Mouse (Mus musculus) neural tube, embryonic 14.5 days (tissue): ENCODE data around the gene Brk1. TPM values are rescaled to one million over a fixed set of nuclear protein-coding genes. Genes with fewer than 3 reads are reported as not detected.

Source experiments
- ATAC-seq: fragments of 200-750 bp; cut with Nextera tagmentation; 2 replicates; pipeline ENCODE4 v1.8.0; 2017; ENCODE audit warnings: low read depth, mild to moderate bottlenecking, moderate TSS enrichment, moderate library complexity
- H3K27ac ChIP-seq: fragments of 300-500 bp; sonication (generic); 2 replicates; pipeline ENCODE4 v1.5.1; 2014; ENCODE audit warnings: low read depth, mild to moderate bottlenecking, control low read depth, low read length, moderate library complexity, mixed read lengths
- H3K27me3 ChIP-seq: fragments of 300-500 bp; sonication (generic); 2 replicates; pipeline ENCODE4 v1.6.1; 2014; ENCODE audit warnings: low read length; ENCODE audit not compliant: control insufficient read depth, insufficient read depth
- H3K36me3 ChIP-seq: fragments of 300-500 bp; sonication (generic); 2 replicates; pipeline ENCODE4 v1.6.1; 2014; ENCODE audit warnings: low read length, mixed read lengths; ENCODE audit not compliant: control insufficient read depth, insufficient read depth
- H3K4me1 ChIP-seq: fragments of 300-500 bp; sonication (generic); 2 replicates; pipeline ENCODE4 v1.6.1; 2014; ENCODE audit warnings: low read length; ENCODE audit not compliant: control insufficient read depth, insufficient read depth
- H3K4me2 ChIP-seq: fragments of 300-500 bp; sonication (generic); 2 replicates; pipeline ENCODE4 v1.6.1; 2014; ENCODE audit warnings: mild to moderate bottlenecking, low read depth, low read length, control low read depth
- H3K4me3 ChIP-seq: fragments of 300-500 bp; sonication (generic); 2 replicates; pipeline ENCODE4 v1.5.1; 2014; ENCODE audit warnings: low read depth, low read length, control low read depth, mixed read lengths
- H3K9ac ChIP-seq: fragments of 300-500 bp; sonication (generic); replicated peaks from 2 replicates; pipeline ENCODE4 v1.6.1; 2014; ENCODE audit warnings: low read depth, mild to moderate bottlenecking, control low read depth, low read length, mixed read lengths
- H3K9me3 ChIP-seq: fragments of 300-500 bp; sonication (generic); 2 replicates; pipeline ENCODE4 v1.6.1; 2016; ENCODE audit warnings: low read length; ENCODE audit not compliant: control insufficient read depth
- WGBS: fragments of 180-500 bp; shearing (Covaris S2); extraction: QIAGEN DNeasy Blood & Tissue Kit; methylation state at CpG from one replicate; pipeline ENCODE4 v1.1.7; 2014; 5-methylcytosine and 5-hydroxymethylcytosine counted together
- polyA plus RNA-seq: library from polyadenylated mRNA; unstranded; fragments of >200 nt; fragmentation: Nextera tagmentation; extraction: Ambion mirVana; gene quantifications from 2 replicates; pipeline ENCODE4 v1.2.1, GENCODE M21; 2014

The Brk1 gene
- polyA plus RNA-seq, 1 experiment from 2014 or later, result 276 TPM

- WGBS, result 91% methylated on average over 7 of the region's 7 CpGs
- no peaks in the 10 kb centered on the region for H3K36me3 ChIP-seq
- no peak overlapping the region for H3K4me3 ChIP-seq
Measured at GRCm38 (mm10) chr6:113653551-113653950, 49.0 kb downstream of the Brk1 start.

GRCm38 (mm10) chr6:113654102-113654501 lies 49.5 kb downstream of the Brk1 start:
- no peaks in the 10 kb centered on the region for H3K36me3 ChIP-seq
- 83% methylated on average over 8 of the region's 8 CpGs for WGBS
- no peaks in the 10 kb centered on the region for H3K27me3 ChIP-seq
- ATAC-seq, result no peak
- H3K27ac ChIP-seq, result no peak overlapping the region
- H3K9me3 ChIP-seq, result no peaks in the 10 kb centered on the region
- no peak overlapping the region for H3K4me2 ChIP-seq
- H3K9ac ChIP-seq, result no peak overlapping the region
- no peaks in the 10 kb centered on the region for H3K4me1 ChIP-seq
- no peak overlapping the region for H3K4me3 ChIP-seq

More at GRCm38 (mm10) chr6:113653551-113653950, 49.0 kb downstream of the Brk1 start:
- H3K4me1 ChIP-seq, result no peaks in the 10 kb centered on the region
- H3K9ac ChIP-seq, result no peak overlapping the region
- no peaks in the 10 kb centered on the region for H3K9me3 ChIP-seq
- no peak for ATAC-seq
- no peak overlapping the region for H3K27ac ChIP-seq
- no peaks in the 10 kb centered on the region for H3K27me3 ChIP-seq
- no peak overlapping the region for H3K4me2 ChIP-seq

DNA sequence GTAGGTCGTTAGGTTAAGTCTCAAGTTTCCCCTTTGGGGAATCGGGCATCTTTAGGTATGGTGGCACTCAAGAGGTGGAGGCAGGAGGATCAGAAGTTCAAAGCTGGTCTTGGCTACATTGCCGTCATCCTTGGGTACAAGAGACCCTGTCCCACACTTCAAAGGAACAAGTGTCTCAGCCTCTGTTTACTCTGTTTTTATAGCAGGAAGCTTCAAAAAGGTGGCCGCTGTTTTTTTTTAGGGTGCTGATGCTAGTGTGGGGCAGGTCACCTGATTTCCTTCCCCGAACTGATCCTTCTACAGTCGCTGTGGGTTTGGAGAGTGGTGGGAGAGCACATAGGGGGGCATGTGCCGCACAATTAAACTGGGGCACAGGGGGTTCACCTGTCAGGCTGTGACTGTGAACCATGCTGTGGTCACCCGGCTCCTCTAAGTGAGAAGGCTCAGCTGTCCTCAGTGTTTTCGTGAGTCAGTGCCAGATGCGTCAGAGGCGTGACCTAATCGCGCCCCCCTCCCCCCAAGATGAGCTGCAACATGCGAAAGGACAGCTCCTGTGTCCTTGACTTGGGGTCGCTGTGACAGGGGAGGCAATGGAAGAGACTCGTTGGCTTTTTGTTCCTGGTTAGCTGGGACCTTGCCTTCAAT lies 50.3 kb downstream of the Brk1 start:
- Histone ChIP-seq H3K4me2 (no peak overlapping the region), H3K4me3 (no peak overlapping the region), H3K9ac (no peak overlapping the region), H3K9me3 (no peaks in the 10 kb centered on the region), H3K4me1 (no peaks in the 10 kb centered on the region), H3K27me3 (no peaks in the 10 kb centered on the region), H3K36me3 (no peaks in the 10 kb centered on the region), H3K27ac (no peak overlapping the region)
- no peak for ATAC-seq
- WGBS, result 80% methylated on average over 16 of the region's 16 CpGs

DNA sequence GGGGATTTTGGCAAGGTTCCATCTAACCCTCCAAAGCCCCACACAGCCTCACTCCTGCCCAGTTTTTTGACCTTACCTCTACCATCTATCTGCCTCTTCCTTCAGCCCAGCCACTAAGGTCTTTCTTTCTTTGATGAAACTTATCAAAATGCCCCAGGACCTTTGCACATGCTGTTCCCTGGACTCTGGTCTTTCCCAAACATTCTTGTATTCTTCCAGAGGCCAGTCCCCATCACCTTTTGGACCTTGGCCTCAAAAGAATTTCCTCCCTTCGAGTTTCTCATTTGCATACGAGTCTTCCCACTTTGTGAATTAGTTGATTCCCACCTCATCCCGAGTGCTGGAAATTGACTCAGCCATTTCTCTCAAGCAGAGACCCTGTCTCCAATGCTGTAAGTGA lies 50.9 kb downstream of the Brk1 start:
- no peak overlapping the region for H3K4me2 ChIP-seq
- no peak for ATAC-seq
- H3K36me3 ChIP-seq, result no peaks in the 10 kb centered on the region
- no peaks in the 10 kb centered on the region for H3K4me1 ChIP-seq
- H3K4me3 ChIP-seq, result no peak overlapping the region
- WGBS, result 96% methylated on average over 3 of the region's 3 CpGs
- no peak overlapping the region for H3K9ac ChIP-seq
- no peak overlapping the region for H3K27ac ChIP-seq
- no peaks in the 10 kb centered on the region for H3K27me3 ChIP-seq
- no peaks in the 10 kb centered on the region for H3K9me3 ChIP-seq

- Histone ChIP-seq H3K9ac (no peak overlapping the region), H3K27ac (no peak overlapping the region), H3K36me3 (no peaks in the 10 kb centered on the region), H3K4me1 (no peaks in the 10 kb centered on the region), H3K27me3 (no peaks in the 10 kb centered on the region), H3K9me3 (no peaks in the 10 kb centered on the region), H3K4me3 (no peak overlapping the region), H3K4me2 (no peak overlapping the region)
- no peak for ATAC-seq
- 89% methylated on average over 6 of the region's 6 CpGs for WGBS
Measured at GRCm38 (mm10) chr6:113656847-113657246, 52.3 kb downstream of the Brk1 start.

DNA sequence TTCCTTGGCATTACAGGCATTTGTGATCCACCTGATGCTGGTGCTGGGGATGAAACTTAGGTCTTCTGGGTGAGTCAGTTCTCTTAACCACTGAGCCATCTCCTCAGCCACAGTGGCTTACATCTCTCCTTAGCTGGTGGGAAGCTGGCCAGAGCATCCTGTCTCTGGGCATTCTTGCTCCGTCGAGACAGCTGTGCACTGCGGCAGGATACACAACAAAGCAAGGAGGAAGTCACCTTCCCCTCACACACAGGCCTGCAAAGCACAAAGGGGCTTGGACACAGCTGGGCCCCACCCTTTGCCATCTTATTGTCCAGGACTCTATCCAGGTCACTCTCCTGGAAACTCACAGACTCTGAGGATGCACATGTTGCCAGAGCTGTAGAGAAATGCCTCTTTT lies 53.7 kb downstream of the Brk1 start:
- 87% methylated on average over 3 of the region's 3 CpGs for WGBS

GRCm38 (mm10) chr6:113659648-113660491 lies 55.3 kb downstream of the Brk1 start:
- H3K27ac ChIP-seq, result no peak overlapping the region
- no peak overlapping the region for H3K4me3 ChIP-seq
- no peak overlapping the region for H3K9ac ChIP-seq
- H3K36me3 ChIP-seq, result no peaks in the 10 kb centered on the region
- H3K27me3 ChIP-seq, result no peaks in the 10 kb centered on the region
- WGBS, result 80% methylated on average over 8 of the region's 8 CpGs
- H3K9me3 ChIP-seq, result no peaks in the 10 kb centered on the region
- H3K4me2 ChIP-seq, result no peak overlapping the region
- no peak for ATAC-seq
- no peaks in the 10 kb centered on the region for H3K4me1 ChIP-seq

More for the DNA sequence above, 53.7 kb downstream of the Brk1 start:
- no peak for ATAC-seq
- Histone ChIP-seq H3K27ac (no peak overlapping the region), H3K9ac (no peak overlapping the region), H3K36me3 (no peaks in the 10 kb centered on the region), H3K9me3 (no peaks in the 10 kb centered on the region), H3K4me3 (no peak overlapping the region), H3K4me2 (no peak overlapping the region), H3K4me1 (no peaks in the 10 kb centered on the region), H3K27me3 (no peaks in the 10 kb centered on the region)

DNA sequence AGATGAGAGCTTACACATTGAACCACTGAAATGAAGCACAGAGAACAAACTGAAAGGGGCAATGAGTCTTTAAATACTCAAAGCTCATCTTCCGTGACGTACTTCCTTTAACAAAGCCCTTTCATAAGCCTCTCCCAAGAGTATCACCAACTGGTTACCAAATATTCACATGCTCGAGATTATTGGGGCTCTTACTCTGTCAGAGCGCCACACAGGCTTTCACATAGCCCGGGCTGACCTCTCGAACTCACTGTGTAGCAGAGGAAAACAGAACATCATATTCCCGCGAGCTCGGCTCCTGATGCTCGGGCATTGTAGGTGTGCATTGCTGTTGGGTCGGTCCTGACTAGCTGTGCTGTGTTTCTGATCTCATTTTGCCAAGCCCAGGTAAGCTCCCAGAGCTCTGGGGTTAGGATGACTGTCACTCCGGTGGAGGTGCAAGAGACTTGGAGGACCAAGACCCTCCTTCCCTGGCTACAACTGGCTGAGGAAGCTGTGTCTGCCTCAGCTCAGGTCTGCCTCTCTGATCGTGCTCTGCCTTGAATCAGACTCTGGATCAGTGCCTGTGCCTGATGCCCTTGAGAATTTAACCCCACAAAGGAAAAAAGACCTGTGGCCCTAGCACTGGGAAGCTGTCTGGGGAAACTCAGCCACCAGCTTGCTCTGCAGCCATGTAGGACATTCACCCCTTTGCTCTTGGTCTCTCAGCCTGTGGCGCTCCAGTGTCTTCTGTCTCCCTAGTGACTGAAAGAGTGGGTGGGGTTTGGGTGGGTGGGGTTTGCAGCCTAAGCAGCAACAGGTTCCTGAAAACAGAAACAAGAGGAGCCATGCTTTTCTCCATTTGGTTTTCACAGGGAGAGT lies 56.1 kb downstream of the Brk1 start:
- H3K4me3 ChIP-seq, result no peak overlapping the region
- no peaks in the 10 kb centered on the region for H3K9me3 ChIP-seq
- WGBS, result 74% methylated on average over 14 of the region's 14 CpGs
- H3K4me2 ChIP-seq, result no peak overlapping the region
- no peaks in the 10 kb centered on the region for H3K4me1 ChIP-seq
- H3K36me3 ChIP-seq, result no peaks in the 10 kb centered on the region
- no peak overlapping the region for H3K9ac ChIP-seq
- H3K27ac ChIP-seq, result no peak overlapping the region
- no peaks in the 10 kb centered on the region for H3K27me3 ChIP-seq
- ATAC-seq, result no peak
